Mouse (Mus musculus) liver, postnatal 0 days (tissue): ENCODE measurements around the gene Npl. TPM values are rescaled to one million over a fixed set of nuclear protein-coding genes. Genes with fewer than 3 reads are reported as not detected.
"Not testable (repeated sequence)": the region's sequence is repeated elsewhere in the genome, so short reads cannot be mapped to it uniquely, and the experiment has no call there.

Experiments used
- ATAC-seq: fragments of 200-750 bp; cut with Nextera tagmentation; 2 replicates; pipeline ENCODE4 v1.8.0; 2017; ENCODE audit warnings: mild to moderate bottlenecking, moderate library complexity
- DNase-seq: peaks from one replicate; pipeline ENCODE4 v3.0.0-alpha.2; 2016
- H3K27ac ChIP-seq: fragments of 300-500 bp; sonication (generic); 2 replicates; pipeline ENCODE4 v1.5.1; 2014; ENCODE audit warnings: antibody characterized with exemption, moderate library complexity, mild to moderate bottlenecking, low read depth
- H3K27me3 ChIP-seq: fragments of 300-500 bp; sonication (generic); 2 replicates; pipeline ENCODE4 v1.6.1; 2014; ENCODE audit warnings: low read length, control low read depth, mixed read lengths; ENCODE audit not compliant: insufficient read depth
- H3K36me3 ChIP-seq: fragments of 300-500 bp; sonication (generic); replicated peaks from 2 replicates; pipeline ENCODE4 v1.6.1; 2014; ENCODE audit warnings: mild to moderate bottlenecking, control low read depth, low read length, moderate library complexity, mixed read lengths; ENCODE audit not compliant: insufficient read depth
- H3K4me1 ChIP-seq: fragments of 300-500 bp; sonication (generic); 2 replicates; pipeline ENCODE4 v1.6.1; 2014; ENCODE audit warnings: antibody characterized with exemption, mild to moderate bottlenecking, control low read depth; ENCODE audit not compliant: insufficient read depth
- H3K4me2 ChIP-seq: fragments of 300-500 bp; sonication (generic); 2 replicates; pipeline ENCODE4 v1.6.1; 2014; ENCODE audit warnings: low read depth, mild to moderate bottlenecking, low read length, moderate library complexity, mixed read lengths
- H3K4me3 ChIP-seq: fragments of 300-500 bp; sonication (generic); 2 replicates; pipeline ENCODE4 v1.5.1; 2014; ENCODE audit warnings: low read depth, low read length
- H3K9ac ChIP-seq: fragments of 300-500 bp; sonication (generic); replicated peaks from 2 replicates; pipeline ENCODE4 v1.6.1; 2014; ENCODE audit warnings: mild to moderate bottlenecking, moderate library complexity
- H3K9me3 ChIP-seq: fragments of 300-500 bp; sonication (generic); 2 replicates; pipeline ENCODE4 v1.6.1; 2016; ENCODE audit warnings: mild to moderate bottlenecking, control low read depth, low read length, mixed read lengths
- CTCF ChIP-seq: sonication (generic); IDR thresholded peaks from 2 replicates; pipeline ENCODE4 v1.5.1; 2016; ENCODE audit warnings: antibody characterized with exemption, low read depth
- EP300 ChIP-seq: IDR thresholded peaks from 2 replicates; pipeline ENCODE4 v1.6.1; 2016; ENCODE audit warnings: antibody characterized with exemption, low read depth, mild to moderate bottlenecking
- WGBS: fragments of 180-500 bp; shearing (Covaris S2); extraction: QIAGEN DNeasy Blood & Tissue Kit; methylation state at CpG from one replicate; pipeline ENCODE4 v1.1.7; 2014; ENCODE audit not compliant: insufficient replicate concordance; 5-methylcytosine and 5-hydroxymethylcytosine counted together
- polyA plus RNA-seq: library from polyadenylated mRNA; unstranded; fragments of >200 nt; fragmentation: Nextera tagmentation; extraction: Ambion mirVana; gene quantifications from 2 replicates; pipeline ENCODE4 v1.2.1, GENCODE M21; 2015

Npl gene
- polyA plus RNA-seq, 1 experiment from 2014 or later, result 6.8 TPM

DNA sequence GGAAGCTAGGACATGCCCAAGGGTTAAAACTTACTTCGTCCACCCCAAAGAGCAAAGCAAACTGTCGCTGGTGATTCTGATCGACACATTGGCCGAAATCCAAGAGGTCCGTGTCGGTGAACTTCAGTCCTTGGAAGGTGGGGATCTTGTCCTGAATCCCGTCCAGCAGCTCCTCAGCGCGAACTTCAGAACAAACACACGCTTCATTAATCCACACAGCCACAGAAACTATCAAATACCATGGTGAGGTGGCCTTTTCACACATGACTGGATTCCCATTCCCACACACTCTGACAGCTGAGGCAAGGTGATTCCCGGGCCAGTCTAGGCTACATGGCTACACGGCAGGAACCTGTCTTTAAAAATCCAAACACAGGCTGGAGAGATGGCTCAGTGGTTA is 34.5 kb downstream of the Npl start:
- H3K27ac ChIP-seq, result no peak overlapping the region
- peak overlapping the region; percentile 36; the same call in 1 of the 2 replicates for H3K4me2 ChIP-seq
- ATAC-seq (no peak), DNase-seq (peak; percentile 28)
- H3K9ac ChIP-seq, result no peak overlapping the region
- 65% methylated on average over 12 of the region's 12 CpGs for WGBS
- no peak overlapping the region for H3K4me3 ChIP-seq
- no peaks in the 10 kb centered on the region for H3K4me1 ChIP-seq
- TF ChIP-seq CTCF (no peak), EP300 (no peak)
- H3K9me3 ChIP-seq, result no peaks in the 10 kb centered on the region
- H3K27me3 ChIP-seq, result no peaks in the 10 kb centered on the region
- no peaks in the 10 kb centered on the region for H3K36me3 ChIP-seq

DNA sequence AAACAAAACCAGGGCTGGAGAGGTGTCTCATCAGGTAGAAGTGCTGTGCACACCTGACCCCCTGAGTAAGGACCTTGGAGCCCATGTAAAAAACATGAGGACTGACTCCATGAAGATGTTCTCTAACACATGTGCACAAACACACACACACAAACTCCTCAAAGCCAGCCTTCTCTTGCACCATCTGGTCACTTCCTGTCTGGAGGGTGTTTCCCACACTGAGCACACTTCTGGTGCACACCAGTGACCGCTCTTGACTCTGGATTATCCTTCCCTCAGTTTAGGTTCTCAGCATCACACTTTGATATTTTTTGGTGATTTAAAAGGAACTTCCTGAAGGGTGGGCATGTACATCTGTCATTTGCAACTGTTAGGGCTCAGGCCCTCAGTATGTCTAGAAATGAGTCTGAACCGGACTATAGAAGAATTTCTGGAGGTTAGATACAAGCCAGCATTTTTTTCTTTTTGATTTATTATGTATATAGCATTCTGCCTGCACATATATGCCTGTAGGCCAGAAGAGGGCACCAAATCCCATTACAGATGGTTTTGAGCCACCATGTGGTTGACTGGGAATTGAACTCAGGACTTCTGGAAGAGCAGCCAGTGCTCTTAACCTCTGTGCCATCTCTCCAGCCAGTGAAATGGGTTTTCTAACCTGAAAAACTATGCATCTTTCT is 39.4 kb downstream of the Npl start:
- no peak overlapping the region for H3K4me3 ChIP-seq
- no peak overlapping the region for H3K27ac ChIP-seq
- H3K4me1 ChIP-seq, result no peaks in the 10 kb centered on the region
- H3K4me2 ChIP-seq, result no peak overlapping the region
- H3K9ac ChIP-seq, result no peak overlapping the region
- no peak for ATAC-seq
- no peaks in the 10 kb centered on the region for H3K27me3 ChIP-seq
- WGBS, result 61% methylated on average over 2 of the region's 2 CpGs
- no peak for TF ChIP-seq EP300
- TF ChIP-seq CTCF, result peak; percentile 54
- H3K36me3 ChIP-seq, result no peaks in the 10 kb centered on the region
- DNase-seq, result no peak
- no peaks in the 10 kb centered on the region for H3K9me3 ChIP-seq

DNA sequence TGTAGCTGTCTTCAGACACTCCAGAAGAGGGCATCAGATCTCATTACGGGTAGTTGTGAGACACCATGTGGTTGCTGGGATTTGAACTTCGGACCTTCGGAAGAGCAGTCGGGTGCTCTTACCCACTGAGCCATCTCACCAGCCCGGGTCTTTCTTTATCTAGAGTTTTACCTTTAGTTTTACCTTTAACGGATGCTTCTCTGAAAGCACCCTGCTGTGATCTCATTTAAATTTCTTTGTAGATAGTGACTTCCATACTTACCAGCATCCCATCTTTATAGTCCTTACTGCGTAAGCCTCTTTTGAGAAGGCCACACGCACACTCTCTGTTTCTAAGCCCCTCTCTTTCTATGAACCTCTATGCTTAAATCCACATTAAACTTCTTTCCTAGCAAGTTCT is 40.3 kb downstream of the Npl start:
- not testable (repeated sequence) for DNase-seq, H3K4me2 ChIP-seq, H3K4me3 ChIP-seq, H3K27me3 ChIP-seq, H3K36me3 ChIP-seq, H3K9me3 ChIP-seq, H3K27ac ChIP-seq, H3K9ac ChIP-seq, ATAC-seq, H3K4me1 ChIP-seq
- 73% methylated on average over 8 of the region's 8 CpGs for WGBS

DNA sequence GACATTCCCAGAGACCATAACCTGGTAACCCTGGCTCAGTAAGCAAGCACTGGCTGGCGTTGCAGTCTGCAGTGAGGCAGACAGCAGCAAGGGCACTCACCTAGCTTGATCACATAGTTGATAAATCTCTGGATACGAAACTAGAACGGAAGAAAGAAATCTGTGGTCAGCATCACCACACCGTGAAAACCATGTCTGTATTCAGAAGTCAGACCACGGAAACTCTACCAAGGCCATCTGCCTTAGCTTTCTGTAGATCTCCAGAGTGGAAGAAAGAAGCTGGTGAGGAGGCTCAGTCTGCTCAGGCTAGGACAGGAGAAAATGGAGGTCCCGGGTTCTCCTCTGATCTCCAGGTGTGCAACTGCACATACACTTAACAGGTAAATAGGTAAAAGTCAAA is 40.8 kb downstream of the Npl start:
- DNase-seq (no peak), ATAC-seq (no peak)
- H3K9me3 ChIP-seq, result no peaks in the 10 kb centered on the region
- H3K27me3 ChIP-seq, result no peaks in the 10 kb centered on the region
- H3K4me2 ChIP-seq, result no peak overlapping the region
- H3K4me3 ChIP-seq, result no peak overlapping the region
- H3K36me3 ChIP-seq, result no peaks in the 10 kb centered on the region
- H3K27ac ChIP-seq, result no peak overlapping the region
- 75% methylated on average over 6 of the region's 6 CpGs for WGBS
- TF ChIP-seq CTCF, result no peak
- TF ChIP-seq EP300, result no peak
- H3K4me1 ChIP-seq, result no peaks in the 10 kb centered on the region
- no peak overlapping the region for H3K9ac ChIP-seq

DNA sequence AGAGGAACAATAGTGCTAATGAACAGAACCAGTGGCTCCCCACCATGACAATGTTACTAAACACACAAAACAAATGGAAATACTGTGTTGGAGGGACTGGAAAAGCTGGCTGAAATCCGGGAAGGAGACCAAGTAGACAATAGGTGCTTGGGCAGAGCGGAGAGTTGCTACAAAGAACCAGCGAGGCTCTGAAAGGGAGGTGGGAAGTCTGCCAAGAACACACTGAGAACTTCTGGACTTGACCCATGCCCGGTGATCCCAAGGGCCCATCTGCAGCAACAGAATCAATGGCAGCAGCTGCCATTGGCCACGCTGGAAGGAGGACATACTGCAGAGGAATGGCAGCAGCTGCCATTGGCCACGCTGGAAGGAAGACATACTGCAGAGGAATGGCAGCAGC is 43.6 kb downstream of the Npl start:
- no peak for TF ChIP-seq CTCF
- TF ChIP-seq EP300, result no peak
- WGBS, result 76% methylated on average over 5 of the region's 6 CpGs
- no peak overlapping the region for H3K4me3 ChIP-seq
- no peak overlapping the region for H3K4me2 ChIP-seq
- H3K4me1 ChIP-seq, result no peaks in the 10 kb centered on the region
- no peaks in the 10 kb centered on the region for H3K36me3 ChIP-seq
- H3K27me3 ChIP-seq, result no peaks in the 10 kb centered on the region
- H3K9me3 ChIP-seq, result no peaks in the 10 kb centered on the region
- H3K27ac ChIP-seq, result no peak overlapping the region
- H3K9ac ChIP-seq, result no peak overlapping the region
- ATAC-seq (no peak), DNase-seq (no peak)

DNA sequence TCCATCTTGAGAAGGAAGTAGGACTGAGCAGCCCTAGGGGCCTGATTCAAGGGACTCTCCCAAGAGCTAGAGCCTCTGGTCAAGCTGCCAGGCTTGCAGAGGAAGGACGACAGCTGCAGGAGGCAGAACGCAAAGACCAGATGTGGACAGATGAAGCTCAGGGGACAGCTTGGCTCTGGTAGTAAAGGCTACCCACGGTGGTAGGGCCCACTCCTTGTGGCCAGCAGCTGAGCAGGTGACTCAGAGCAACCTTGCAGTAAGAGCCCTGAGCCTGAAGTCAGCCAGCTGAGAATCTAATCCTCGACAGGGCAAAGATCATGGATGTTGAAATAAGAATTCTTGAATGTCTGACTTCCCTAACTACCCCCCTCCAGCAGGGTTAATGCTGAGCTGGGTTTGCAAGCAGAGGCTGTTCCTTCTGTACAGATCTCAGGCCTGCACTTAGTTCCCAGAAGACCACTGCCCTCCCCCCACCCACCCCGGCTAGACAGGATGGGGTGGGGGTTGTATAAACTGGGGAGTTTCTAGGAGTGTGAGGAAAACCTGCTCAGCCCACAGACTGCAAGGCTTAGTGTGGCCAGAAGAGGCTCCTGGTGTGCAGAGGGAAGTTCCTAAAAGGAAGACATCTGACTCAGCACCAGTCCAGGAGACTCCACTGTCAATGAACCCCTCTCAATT is 48.1 kb downstream of the Npl start:
- peak; percentile 67 for ATAC-seq
- peak; percentile 18 for DNase-seq
- 48% methylated on average over 5 of the region's 5 CpGs for WGBS

More for the DNA sequence above, 48.1 kb downstream of the Npl start:
- Histone ChIP-seq H3K27me3 (no peaks in the 10 kb centered on the region), H3K9me3 (no peaks in the 10 kb centered on the region), H3K4me2 (no peak overlapping the region), H3K9ac (no peak overlapping the region), H3K4me1 (no peaks in the 10 kb centered on the region), H3K27ac (peak overlapping the region; percentile 55), H3K4me3 (no peak overlapping the region), H3K36me3 (no peaks in the 10 kb centered on the region)
- 0 out of 2 replicates have a peak, but pooled peaks have one; percentile 12 for TF ChIP-seq CTCF
- TF ChIP-seq EP300, result no peak
